Comparison of ENCODE assay signal across 9 mouse cellular contexts in genomic region chr14:59715695-59716442, GRCm38 (mm10).
DNase-seq lines count a peak whose midpoint lies in the region; ATAC-seq and TF ChIP-seq lines count a peak whose summit lies in the region.
"Had no signal": no experiment of that assay in that cellular context is flagged by ENCODE, and none has a peak within 500 bp of the region (broad histone marks: within the 10 kb centered on the region; RNA-seq: fewer than 3 reads in every experiment).

No protein-coding gene starts in this region.

- no peak for TF ChIP-seq EP300 in liver, postnatal 0 days (IDR thresholded peaks at IDR 0.05; ENCODE audit: low read depth)
- TF ChIP-seq EP300 in stomach, postnatal 0 days (optimal IDR thresholded peaks at IDR 0.05), result no peak

- peak; percentile 6 for DNase-seq in liver, adult 2 months (ENCODE audit: extremely low read depth, low read depth, low spot score)
- DNase-seq in liver, postnatal 0 days, result no peak
- peak; percentile 92 for DNase-seq in lung, embryonic 14.5 days
- DNase-seq in stomach, postnatal 0 days (ENCODE audit: low spot score), result no peak
- no peak for DNase-seq in cerebellum, postnatal 25 days
- no peak for DNase-seq in spleen, postnatal 14 days (ENCODE audit: low spot score in 2 of 2)
- DNase-seq: cerebellum, adult 11-12 months; kidney, adult 8-10 months had no signal

- H3K79me2 ChIP-seq in liver, adult 2 months (ENCODE audit: control insufficient read depth, insufficient read depth, low read length), result no peaks in the 10 kb centered on the region

- H3K4me3 ChIP-seq in liver, adult 2 months (ENCODE audit: insufficient read depth, low read depth, low read length), result no peak overlapping the region
- no peak overlapping the region for H3K4me3 ChIP-seq in liver, postnatal 0 days (ENCODE audit: low read depth, low read length)
- no peak overlapping the region for H3K4me3 ChIP-seq in forebrain, embryonic 16.5 days (replicated peaks; ENCODE audit: low read length)
- no peak overlapping the region for H3K4me3 ChIP-seq in lung, embryonic 14.5 days (ENCODE audit: low read depth, low read length)
- H3K4me3 ChIP-seq in stomach, postnatal 0 days (ENCODE audit: low read depth, low read length), result no peak overlapping the region

- H3K9ac ChIP-seq in liver, adult 2 months (ENCODE audit: low read depth, low read length), result no peak overlapping the region
- H3K9ac ChIP-seq in liver, postnatal 0 days (replicated peaks), result no peak overlapping the region
- peak overlapping the region; percentile 12; the same call in 1 of the 2 replicates for H3K9ac ChIP-seq in forebrain, embryonic 16.5 days (replicated peaks; ENCODE audit: low read depth, low read length)
- H3K9ac ChIP-seq in lung, embryonic 14.5 days, result no peak overlapping the region
- no peak overlapping the region for H3K9ac ChIP-seq in stomach, postnatal 0 days (ENCODE audit: low read length)

- H3K4me2 ChIP-seq in liver, postnatal 0 days (ENCODE audit: low read depth, low read length), result no peak overlapping the region
- H3K4me2 ChIP-seq in forebrain, embryonic 16.5 days (ENCODE audit: low read length), result peak overlapping the region; percentile 31
- peak overlapping the region; percentile 24; the same call in 1 of the 2 replicates for H3K4me2 ChIP-seq in lung, embryonic 14.5 days
- 0 out of 2 replicates have a peak overlapping the region, but pooled peaks have one; percentile 11 for H3K4me2 ChIP-seq in stomach, postnatal 0 days (replicated peaks; ENCODE audit: low read depth)

- no peaks in the 10 kb centered on the region for H3K27me3 ChIP-seq in liver, adult 2 months (ENCODE audit: control insufficient read depth, insufficient read depth, low read length)
- no peaks in the 10 kb centered on the region for H3K27me3 ChIP-seq in liver, postnatal 0 days (ENCODE audit: insufficient read depth, low read length)
- no peaks in the 10 kb centered on the region for H3K27me3 ChIP-seq in forebrain, embryonic 16.5 days (replicated peaks; ENCODE audit: control insufficient read depth, insufficient read depth, low read length)
- no peaks in the 10 kb centered on the region for H3K27me3 ChIP-seq in lung, embryonic 14.5 days (ENCODE audit: insufficient read depth, low read length)
- no peaks in the 10 kb centered on the region for H3K27me3 ChIP-seq in stomach, postnatal 0 days (ENCODE audit: control insufficient read depth, insufficient read depth, low read length)

- whole genome bisulfite sequencing in liver, adult 2 months, result 74% methylated on average over 13 of the region's 13 CpGs
- 56% methylated on average over 13 of the region's 13 CpGs for WGBS in liver, postnatal 0 days (ENCODE audit: insufficient replicate concordance)
- 23% methylated on average over 13 of the region's 13 CpGs for WGBS in forebrain, embryonic 16.5 days
- 15% methylated on average over 13 of the region's 13 CpGs for WGBS in lung, embryonic 14.5 days
- WGBS in stomach, postnatal 0 days, result 29% methylated on average over 13 of the region's 13 CpGs

- no peak overlapping the region for H3K27ac ChIP-seq in liver, adult 2 months (replicated peaks; ENCODE audit: insufficient read depth, low read depth, low read length)
- H3K27ac ChIP-seq in liver, postnatal 0 days (ENCODE audit: low read depth), result no peak overlapping the region
- H3K27ac ChIP-seq in forebrain, embryonic 16.5 days (ENCODE audit: low read length), result peak overlapping the region; percentile 77
- 0 out of 2 replicates have a peak overlapping the region, but pooled peaks have one; percentile 12 for H3K27ac ChIP-seq in lung, embryonic 14.5 days (ENCODE audit: low read depth)
- no peak overlapping the region for H3K27ac ChIP-seq in stomach, postnatal 0 days (replicated peaks)

- ATAC-seq in liver, postnatal 0 days, result no peak
- peak; percentile 93 for ATAC-seq in forebrain, embryonic 16.5 days
- peak; percentile 97 for ATAC-seq in lung, embryonic 14.5 days (ENCODE audit: insufficient read depth)
- 0 out of 2 replicates have a peak, but pooled peaks have one; percentile 42 for ATAC-seq in stomach, postnatal 0 days (ENCODE audit: low FRiP score, low TSS enrichment)

- TF ChIP-seq POLR2A in liver, adult 2 months (IDR thresholded peaks at IDR 0.05; ENCODE audit: extremely low read depth, insufficient read depth, low read length), result no peak

- H3K4me1 ChIP-seq in liver, adult 2 months (ENCODE audit: control insufficient read depth, insufficient read depth, low read length), result no peaks in the 10 kb centered on the region
- H3K4me1 ChIP-seq in liver, postnatal 0 days (ENCODE audit: insufficient read depth), result no peaks in the 10 kb centered on the region
- peaks cover 18% of the 10 kb centered on the region for H3K4me1 ChIP-seq in forebrain, embryonic 16.5 days (replicated peaks; ENCODE audit: control insufficient read depth, insufficient read depth, low read length)
- H3K4me1 ChIP-seq in lung, embryonic 14.5 days (ENCODE audit: insufficient read depth), result peaks cover 9% of the 10 kb centered on the region
- no peaks in the 10 kb centered on the region for H3K4me1 ChIP-seq in stomach, postnatal 0 days (replicated peaks; ENCODE audit: control insufficient read depth, insufficient read depth)

- no peaks in the 10 kb centered on the region for H3K36me3 ChIP-seq in liver, adult 2 months (ENCODE audit: control insufficient read depth, insufficient read depth, low read length)
- H3K36me3 ChIP-seq in liver, postnatal 0 days (replicated peaks; ENCODE audit: insufficient read depth, low read length), result no peaks in the 10 kb centered on the region
- H3K36me3 ChIP-seq in forebrain, embryonic 16.5 days (ENCODE audit: control insufficient read depth, insufficient read depth), result no peaks in the 10 kb centered on the region
- H3K36me3 ChIP-seq in lung, embryonic 14.5 days (ENCODE audit: insufficient read depth), result no peaks in the 10 kb centered on the region
- no peaks in the 10 kb centered on the region for H3K36me3 ChIP-seq in stomach, postnatal 0 days (ENCODE audit: control insufficient read depth, insufficient read depth, low read length)

- H3K9me3 ChIP-seq in liver, postnatal 0 days (ENCODE audit: low read length), result no peaks in the 10 kb centered on the region
- H3K9me3 ChIP-seq in forebrain, embryonic 16.5 days (ENCODE audit: control insufficient read depth, low read length), result no peaks in the 10 kb centered on the region
- no peaks in the 10 kb centered on the region for H3K9me3 ChIP-seq in lung, embryonic 14.5 days (ENCODE audit: low read depth, low read length)
- no peaks in the 10 kb centered on the region for H3K9me3 ChIP-seq in stomach, postnatal 0 days (ENCODE audit: control insufficient read depth, low read length)

- TF ChIP-seq CTCF in liver, adult 2 months (IDR thresholded peaks at IDR 0.05; ENCODE audit: low read depth, low read length), result no peak
- TF ChIP-seq CTCF in liver, postnatal 0 days (IDR thresholded peaks at IDR 0.05; ENCODE audit: low read depth), result no peak
- no peak for TF ChIP-seq CTCF in lung, embryonic 14.5 days (IDR thresholded peaks at IDR 0.05; ENCODE audit: low read depth)
- no peak for TF ChIP-seq CTCF in stomach, postnatal 0 days (IDR thresholded peaks at IDR 0.05; ENCODE audit: low read depth)

Comparison
In these comparisons a context has a peak if more than half of its experiments do, and no peak if none do; other contexts are left out.
1. DNase-seq: peak in liver, adult 2 months (single experiment) and lung, embryonic 14.5 days (single experiment); none in liver, postnatal 0 days (single experiment), stomach, postnatal 0 days (single experiment), cerebellum, postnatal 25 days (0 of 2) and spleen, postnatal 14 days (0 of 2).
2. H3K27ac ChIP-seq: peak in forebrain, embryonic 16.5 days (single experiment) and lung, embryonic 14.5 days (single experiment); none in liver, adult 2 months (single experiment), liver, postnatal 0 days (single experiment) and stomach, postnatal 0 days (single experiment).